Mouse (Mus musculus) liver, embryonic 14.5 days (tissue): Measurements from ENCODE around the gene Heatr4. TPM values are rescaled to one million over a fixed set of nuclear protein-coding genes. Genes with fewer than 3 reads are reported as not detected.
"Not testable (repeated sequence)": the region's sequence is repeated elsewhere in the genome, so short reads cannot be mapped to it uniquely, and the experiment has no call there.

ENCODE experiments used
- ATAC-seq: fragments of 200-750 bp; cut with Nextera tagmentation; 2 replicates; pipeline ENCODE4 v1.8.0; 2017; ENCODE audit warnings: moderate number of reproducible peaks, mild to moderate bottlenecking, moderate library complexity; ENCODE audit not compliant: insufficient read depth
- DNase-seq, 3 experiments: peaks; one replicate each; pipeline ENCODE4 v3.0.0-alpha.2; 2012 to 2013; ENCODE audit warnings: low read depth in 3 of 3, low spot score in 3 of 3
- H3K27ac ChIP-seq: fragments of 300-500 bp; sonication (generic); 2 replicates; pipeline ENCODE4 v1.5.1; 2014; ENCODE audit warnings: moderate library complexity, mild to moderate bottlenecking, control low read depth, inconsistent platforms
- H3K27me3 ChIP-seq: fragments of 300-500 bp; sonication (generic); 2 replicates; pipeline ENCODE4 v1.6.1; 2014; ENCODE audit warnings: mild to moderate bottlenecking, low read length, moderate library complexity; ENCODE audit not compliant: control insufficient read depth, insufficient read depth
- H3K36me3 ChIP-seq: fragments of 300-500 bp; sonication (generic); replicated peaks from 2 replicates; pipeline ENCODE4 v1.6.1; 2014; ENCODE audit warnings: low read depth; ENCODE audit not compliant: control insufficient read depth, insufficient read depth
- H3K4me1 ChIP-seq, 2 experiments: fragments of 200-500 bp in 1 of 2; fragments of 300-500 bp in 1 of 2; sonication (generic) in 1 of 2; replicated peaks; 2 replicates each; pipeline ENCODE4 v1.6.1; 2012 to 2014; ENCODE audit warnings: antibody characterized with exemption in 1 of 2, inconsistent platforms in 1 of 2, low read length in 1 of 2; ENCODE audit not compliant: control insufficient read depth in 2 of 2, insufficient read depth in 2 of 2
- H3K4me2 ChIP-seq: fragments of 300-500 bp; sonication (generic); 2 replicates; pipeline ENCODE4 v1.6.1; 2014; ENCODE audit warnings: low read depth, mild to moderate bottlenecking, control low read depth, moderate library complexity
- H3K4me3 ChIP-seq, 2 experiments: fragments of 200-500 bp in 1 of 2; fragments of 300-500 bp in 1 of 2; sonication (generic) in 1 of 2; 2 replicates each; pipeline ENCODE4 v1.5.1; 2012 to 2014; ENCODE audit warnings: low read depth in 2 of 2, low read length in 2 of 2, mild to moderate bottlenecking in 2 of 2, control low read depth in 1 of 2, inconsistent platforms in 1 of 2, moderate library complexity in 1 of 2; ENCODE audit not compliant: insufficient read depth in 1 of 2
- H3K9ac ChIP-seq: fragments of 300-500 bp; sonication (generic); replicated peaks from 2 replicates; pipeline ENCODE4 v1.6.1; 2014; ENCODE audit warnings: mild to moderate bottlenecking, control low read depth, moderate library complexity
- H3K9me3 ChIP-seq: fragments of 300-500 bp; sonication (generic); 2 replicates; pipeline ENCODE4 v1.6.1; 2016; ENCODE audit warnings: low read length, mixed read lengths; ENCODE audit not compliant: control insufficient read depth
- CTCF ChIP-seq: IDR thresholded peaks from 2 replicates; pipeline ENCODE4 v1.5.1; 2016; ENCODE audit warnings: antibody characterized with exemption, low read depth, control low read depth
- EP300 ChIP-seq: IDR thresholded peaks from 2 replicates; pipeline ENCODE4 v1.6.1; 2016; ENCODE audit warnings: antibody characterized with exemption, low read depth
- WGBS: fragments of 180-500 bp; shearing (Covaris S2); extraction: QIAGEN DNeasy Blood & Tissue Kit; methylation state at CpG from one replicate; pipeline ENCODE4 v1.1.7; 2014; ENCODE audit not compliant: insufficient replicate concordance; 5-methylcytosine and 5-hydroxymethylcytosine counted together
- polyA plus RNA-seq, 2 experiments: library from polyadenylated mRNA; depleted of rRNA in 1 of 2; stranded (reverse) in 1 of 2; unstranded in 1 of 2; fragments of >200 nt; fragmentation: Nextera tagmentation in 1 of 2; extraction: Ambion mirVana in 1 of 2; gene quantifications; 2 replicates each; pipeline versions ENCODE4 v1.2.1 to v1.2.3; 2012 to 2014

Heatr4 gene
- polyA plus RNA-seq, 2 experiments = not detected

GRCm38 (mm10) chr12:84025888-84026287 lies 41.2 kb upstream of the Heatr4 start:
- Histone ChIP-seq H3K27me3 (no peaks in the 10 kb centered on the region), H3K4me2 (no peak overlapping the region), H3K36me3 (no peaks in the 10 kb centered on the region), H3K4me3 (no peak overlapping the region), H3K9me3 (no peaks in the 10 kb centered on the region), H3K27ac (no peak overlapping the region), H3K9ac (no peak overlapping the region), H3K4me1 (peaks cover 0 to 8% of the 10 kb centered on the region in 2 experiments; a peak in 2 of 4 replicates)
- ATAC-seq (no peak), DNase-seq (no peak)
- WGBS = 74% methylated on average over 7 of the region's 7 CpGs
- TF ChIP-seq CTCF (no peak), EP300 (no peak)

DNA sequence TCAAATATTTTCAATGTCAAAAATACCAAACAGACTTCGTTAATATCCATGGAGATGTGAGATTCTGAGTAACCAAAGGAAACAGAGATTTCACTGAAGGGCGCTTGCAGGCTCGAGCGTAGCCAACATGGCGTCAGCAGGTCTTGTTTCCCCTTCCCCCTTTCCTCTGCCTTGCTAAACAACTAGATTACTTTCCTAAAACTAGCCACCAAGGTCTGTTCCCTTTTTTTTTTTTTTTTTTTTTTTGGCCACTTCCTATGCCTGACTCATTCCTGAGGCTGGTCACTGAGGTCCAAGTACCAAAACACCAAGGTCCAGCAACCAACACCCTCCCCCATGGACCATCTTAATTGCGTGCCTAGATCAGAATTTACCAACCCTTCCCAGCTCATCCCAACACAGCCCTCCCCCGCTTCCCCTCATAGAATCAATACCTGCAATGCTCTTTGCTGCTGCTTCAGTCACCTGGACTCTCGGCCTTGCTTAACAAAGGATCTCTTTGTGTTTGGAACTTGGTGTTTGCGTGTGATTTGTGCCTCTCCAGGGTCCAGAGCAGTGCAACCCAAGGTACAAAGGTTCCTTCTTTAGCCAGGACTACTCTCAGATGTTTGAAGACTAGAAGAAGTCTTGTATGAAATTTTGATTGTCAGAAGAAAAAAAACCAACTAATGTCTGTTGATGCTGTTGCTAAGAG lies 38.5 kb upstream of the Heatr4 start:
- H3K4me2 ChIP-seq = no peak overlapping the region
- no peaks in the 10 kb centered on the region for H3K36me3 ChIP-seq
- no peaks in the 10 kb centered on the region for H3K27me3 ChIP-seq
- DNase-seq (no peak), ATAC-seq (no peak)
- TF ChIP-seq CTCF (no peak), EP300 (no peak)
- H3K9ac ChIP-seq = no peak overlapping the region
- no peak overlapping the region for H3K27ac ChIP-seq
- no peak overlapping the region for H3K4me3 ChIP-seq
- H3K9me3 ChIP-seq = no peaks in the 10 kb centered on the region
- H3K4me1 ChIP-seq = peaks cover 0 to 8% of the 10 kb centered on the region in 2 experiments; a peak in 2 of 4 replicates
- 56% methylated on average over 9 of the region's 9 CpGs for WGBS

DNA sequence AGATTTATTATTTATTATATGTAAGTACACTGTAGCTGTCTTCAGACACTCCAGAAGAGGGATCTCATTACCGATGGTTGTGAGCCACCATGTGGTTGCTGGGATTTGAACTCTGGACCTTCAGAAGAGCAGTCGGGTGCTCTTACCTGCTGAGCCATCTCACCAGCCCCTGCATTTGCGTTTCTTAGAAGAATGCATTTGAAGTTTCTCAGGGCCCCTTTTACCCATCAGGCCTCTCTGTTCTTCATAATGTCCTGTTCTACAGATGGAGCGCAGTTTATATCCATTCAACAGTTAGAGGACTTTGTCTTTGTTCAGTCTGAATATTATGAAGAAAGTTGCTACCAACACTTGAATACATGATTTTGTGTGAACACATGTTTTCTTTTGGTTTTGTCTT lies 37.6 kb upstream of the Heatr4 start:
- not testable (repeated sequence) for H3K9me3 ChIP-seq, H3K4me3 ChIP-seq, DNase-seq, H3K4me1 ChIP-seq, H3K4me2 ChIP-seq, H3K27me3 ChIP-seq, H3K9ac ChIP-seq, ATAC-seq, H3K36me3 ChIP-seq, H3K27ac ChIP-seq
- 85% methylated on average over 4 of the region's 4 CpGs for WGBS

GRCm38 (mm10) chr12:84020528-84020927 lies 35.9 kb upstream of the Heatr4 start:
- H3K9me3 ChIP-seq, H3K4me3 ChIP-seq, H3K4me2 ChIP-seq, H3K36me3 ChIP-seq, H3K9ac ChIP-seq, H3K4me1 ChIP-seq, H3K27ac ChIP-seq, H3K27me3 ChIP-seq: not testable (repeated sequence)
- DNase-seq (peak in 2 of 3 experiments; percentile 44 to 52), ATAC-seq (peak; percentile 76)
- 0 out of 2 replicates have a peak, but pooled peaks have one; percentile 12 for TF ChIP-seq EP300
- WGBS = 55% methylated on average over 7 of the region's 7 CpGs

- Histone ChIP-seq H3K4me1 (no peaks in the 10 kb centered on the region), H3K4me3 (no peak overlapping the region), H3K27ac (no peak overlapping the region), H3K9me3 (no peaks in the 10 kb centered on the region), H3K36me3 (no peaks in the 10 kb centered on the region), H3K27me3 (peaks cover 13% of the 10 kb centered on the region), H3K4me2 (no peak overlapping the region), H3K9ac (no peak overlapping the region)
- 76% methylated on average over 7 of the region's 7 CpGs for WGBS
- TF ChIP-seq EP300 = no peak
- ATAC-seq = no peak
- no peak for DNase-seq
These were observed 29.0 kb upstream of the Heatr4 start for GRCm38 (mm10) chr12:84013701-84014100.
